Mouse (Mus musculus): ENCODE results near the gene Bptf.

DNA sequence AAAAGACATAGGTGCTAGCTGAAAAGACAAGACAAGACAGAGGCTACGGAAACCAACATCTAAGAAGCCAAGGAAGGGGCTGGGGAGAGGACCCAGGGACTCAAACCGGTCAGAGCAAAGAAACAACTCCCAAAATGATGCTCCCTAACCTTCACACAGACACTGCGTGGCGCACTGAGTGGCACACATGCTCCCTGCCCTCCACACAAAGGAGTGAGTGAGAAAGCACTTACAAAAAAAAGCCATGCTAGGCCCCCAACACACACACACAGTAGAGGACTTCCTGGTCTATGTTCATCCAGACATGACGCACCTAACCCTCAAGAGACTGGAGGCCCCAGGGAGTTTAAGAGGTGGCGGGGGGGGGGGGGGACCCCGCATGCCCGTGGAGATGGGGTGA is 25.5 kb downstream of the Bptf start:
- no peak for TF ChIP-seq POLR2A (IDR thresholded peaks at IDR 0.05; ENCODE audit: control insufficient read depth, extremely low read depth, insufficient read depth, low read length, poor library complexity)
- TF ChIP-seq CTCF (IDR thresholded peaks at IDR 0.05; ENCODE audit: borderline replicate concordance, control insufficient read depth, extremely low read depth, insufficient read depth, low read length, poor library complexity) = no peak
